Mouse (Mus musculus) cerebellum, adult 2 months (tissue): Measurements from ENCODE around the gene Kcnk12.

Source experiments
- CTCF ChIP-seq: fragments of 200-500 bp; IDR thresholded peaks from 2 replicates; pipeline ENCODE4 v1.5.1; 2011; ENCODE audit warnings: low read depth, mild to moderate bottlenecking, control low read depth, low read length, moderate library complexity, borderline replicate concordance; ENCODE audit not compliant: insufficient read depth
- POLR2A ChIP-seq: fragments of 200-500 bp; IDR thresholded peaks from 2 replicates; pipeline ENCODE4 v1.6.1; 2011; ENCODE audit warnings: low read length, control low read depth, borderline replicate concordance; ENCODE audit not compliant: insufficient read depth

GRCm38 (mm10) chr17:87773175-87773574 lies 24.6 kb downstream of the Kcnk12 start:
- peak; percentile 65 for TF ChIP-seq CTCF
- no peak for TF ChIP-seq POLR2A
